In genomic region chr14:99044718-99045117, GRCm38 (mm10) we compare ENCODE assay signal across 8 mouse cellular contexts. TPM values are rescaled to one million over a fixed set of nuclear protein-coding genes. Genes with fewer than 3 reads are reported as not detected.
A peak's percentile ranks its signal among the peaks of the same experiment; 100 is the strongest.
DNase-seq lines count a peak whose midpoint lies in the region; ATAC-seq and TF ChIP-seq lines count a peak whose summit lies in the region.
"Had no signal": no experiment of that assay in that cellular context is flagged by ENCODE, and none has a peak within 500 bp of the region (broad histone marks: within the 10 kb centered on the region; RNA-seq: fewer than 3 reads in every experiment).

No protein-coding gene starts in this region.

- H3K27ac ChIP-seq in lung, postnatal 0 days (ENCODE audit: low read length) = no peak overlapping the region
- H3K27ac ChIP-seq in embryonic fibroblast, embryonic 13.5 days (ENCODE audit: insufficient read depth, low read length) = no peak overlapping the region
- no peak overlapping the region for H3K27ac ChIP-seq in limb, embryonic 13.5 days
- H3K27ac ChIP-seq in stomach, embryonic 15.5 days = no peak overlapping the region

- WGBS in lung, postnatal 0 days = 3% methylated on average over 5 of the region's 5 CpGs
- 9% methylated on average over 5 of the region's 5 CpGs for WGBS in limb, embryonic 13.5 days
- 6% methylated on average over 5 of the region's 5 CpGs for WGBS in stomach, embryonic 15.5 days

- TF ChIP-seq EP300 in lung, postnatal 0 days (IDR thresholded peaks at IDR 0.05) = no peak

- ATAC-seq in lung, postnatal 0 days = no peak
- no peak for ATAC-seq in limb, embryonic 13.5 days (ENCODE audit: low FRiP score, low read depth)
- no peak for ATAC-seq in stomach, embryonic 15.5 days (ENCODE audit: insufficient read depth, low FRiP score, low read depth)

- no peak for DNase-seq in lung, postnatal 0 days (ENCODE audit: low spot score)
- DNase-seq in lung, postnatal 14 days = no peak
- DNase-seq in layer of hippocampus, postnatal 10 days (ENCODE audit: low spot score in 2 of 2) = no peak
- no peak for DNase-seq in frontal cortex, adult 2 months (ENCODE audit: extremely low spot score in 1 of 2, low spot score in 1 of 2)
- DNase-seq: spleen, adult 18-20 months had no signal

- no peak overlapping the region for H3K9ac ChIP-seq in lung, postnatal 0 days (replicated peaks; ENCODE audit: low read depth)
- peak overlapping the region; percentile 98 for H3K9ac ChIP-seq in limb, embryonic 13.5 days
- 0 out of 2 replicates have a peak overlapping the region, but pooled peaks have one; percentile 9 for H3K9ac ChIP-seq in stomach, embryonic 15.5 days

- TF ChIP-seq POLR2A in embryonic fibroblast, embryonic 13.5 days (IDR thresholded peaks at IDR 0.05; ENCODE audit: low read depth, low read length) = no peak

- H3K9me3 ChIP-seq in lung, postnatal 0 days (ENCODE audit: low read length) = no peaks in the 10 kb centered on the region
- no peaks in the 10 kb centered on the region for H3K9me3 ChIP-seq in limb, embryonic 13.5 days
- no peaks in the 10 kb centered on the region for H3K9me3 ChIP-seq in stomach, embryonic 15.5 days

- peak overlapping the region; percentile 95; the same call in 1 of the 2 replicates for H3K4me3 ChIP-seq in lung, postnatal 0 days (ENCODE audit: low read depth, low read length)
- peak overlapping the region; percentile 84 for H3K4me3 ChIP-seq in embryonic fibroblast, embryonic 13.5 days (ENCODE audit: insufficient read depth, low read length)
- peak overlapping the region; percentile 97 for H3K4me3 ChIP-seq in limb, embryonic 13.5 days
- peak overlapping the region; percentile 96 for H3K4me3 ChIP-seq in stomach, embryonic 15.5 days (replicated peaks)

- H3K4me2 ChIP-seq in lung, postnatal 0 days (replicated peaks; ENCODE audit: low read depth, low read length) = peak overlapping the region; percentile 85
- H3K4me2 ChIP-seq in limb, embryonic 13.5 days (replicated peaks) = peak overlapping the region; percentile 76
- H3K4me2 ChIP-seq in stomach, embryonic 15.5 days = peak overlapping the region; percentile 63

- H3K4me1 ChIP-seq in lung, postnatal 0 days (ENCODE audit: insufficient read depth, low read depth, low read length) = 0 out of 2 replicates have a peak, but pooled peaks cover 2% of the 10 kb centered on the region
- H3K4me1 ChIP-seq in embryonic fibroblast, embryonic 13.5 days (ENCODE audit: control insufficient read depth, insufficient read depth, low read length) = no peaks in the 10 kb centered on the region
- H3K4me1 ChIP-seq in limb, embryonic 13.5 days = peaks cover 41% of the 10 kb centered on the region
- peaks cover 21% of the 10 kb centered on the region for H3K4me1 ChIP-seq in stomach, embryonic 15.5 days

- no peaks in the 10 kb centered on the region for H3K27me3 ChIP-seq in lung, postnatal 0 days (replicated peaks; ENCODE audit: insufficient read depth, low read length)
- H3K27me3 ChIP-seq in limb, embryonic 13.5 days = no peaks in the 10 kb centered on the region
- H3K27me3 ChIP-seq in stomach, embryonic 15.5 days (replicated peaks) = no peaks in the 10 kb centered on the region

- H3K36me3 ChIP-seq in lung, postnatal 0 days (ENCODE audit: insufficient read depth, low read length) = no peaks in the 10 kb centered on the region
- H3K36me3 ChIP-seq in limb, embryonic 13.5 days = no peaks in the 10 kb centered on the region
- H3K36me3 ChIP-seq in stomach, embryonic 15.5 days = no peaks in the 10 kb centered on the region

- no peak for TF ChIP-seq CTCF in lung, postnatal 0 days (IDR thresholded peaks at IDR 0.05)
- no peak for TF ChIP-seq CTCF in embryonic fibroblast, embryonic 13.5 days (IDR thresholded peaks at IDR 0.05; ENCODE audit: borderline replicate concordance, insufficient read depth, low read length)

RNA-seq across cellular contexts. Expression of gene Mzt1, which starts 1.2 kb away (rescaled TPM):
- 45.0 and 53.0 TPM in 2 replicates for polyA plus RNA-seq in lung, postnatal 0 days (2015; fragmentation: Nextera tagmentation; extraction: Ambion mirVana)
- polyA plus RNA-seq in embryonic fibroblast, embryonic 13.5 days (2011; ENCODE audit: insufficient read length, low read depth, missing spikeins) = 70.5 and 78.6 TPM in 2 replicates
- polyA plus RNA-seq in limb, embryonic 13.5 days (2015; fragmentation: Nextera tagmentation; extraction: Ambion mirVana) = 91.1 and 92.7 TPM in 2 replicates
- polyA plus RNA-seq in stomach, embryonic 15.5 days (2015; fragmentation: Nextera tagmentation; extraction: Ambion mirVana) = 75.0 and 76.0 TPM in 2 replicates
- 10 to 100 TPM; 50.2 to 51.7 TPM for total RNA-seq in layer of hippocampus, postnatal 10 days (2021)
- polyA plus RNA-seq in frontal cortex, adult 2 months (2012; rRNA removed) = 71.4 and 76.7 TPM in 2 replicates

RNA-seq across cellular contexts. Expression of gene Bora, which starts 1.3 kb away (rescaled TPM):
- polyA plus RNA-seq in lung, postnatal 0 days (2015; fragmentation: Nextera tagmentation; extraction: Ambion mirVana) = 8.3 and 10.3 TPM in 2 replicates
- polyA plus RNA-seq in embryonic fibroblast, embryonic 13.5 days (2011; ENCODE audit: insufficient read length, low read depth, missing spikeins) = 20.3 and 25.8 TPM in 2 replicates
- 76.7 and 79.3 TPM in 2 replicates for polyA plus RNA-seq in limb, embryonic 13.5 days (2015; fragmentation: Nextera tagmentation; extraction: Ambion mirVana)
- 57.2 and 63.8 TPM in 2 replicates for polyA plus RNA-seq in stomach, embryonic 15.5 days (2015; fragmentation: Nextera tagmentation; extraction: Ambion mirVana)
- 1 to 10 TPM; 4.0 to 5.0 TPM for total RNA-seq in layer of hippocampus, postnatal 10 days (2021)
- polyA plus RNA-seq in frontal cortex, adult 2 months (2012; rRNA removed) = 3.3 and 3.6 TPM in 2 replicates

RNA-seq across cellular contexts. Expression of gene Rpl36a-ps1, which starts 50.6 kb away (rescaled TPM):
- polyA plus RNA-seq in lung, postnatal 0 days (2015; fragmentation: Nextera tagmentation; extraction: Ambion mirVana) = 1.2 and 2.0 TPM in 2 replicates
- polyA plus RNA-seq in embryonic fibroblast, embryonic 13.5 days (2011; ENCODE audit: insufficient read length, low read depth, missing spikeins) = 7.9 and 11.7 TPM in 2 replicates
- polyA plus RNA-seq in limb, embryonic 13.5 days (2015; fragmentation: Nextera tagmentation; extraction: Ambion mirVana) = 0.77 and 1.6 TPM in 2 replicates
- 2.3 and 7.4 TPM in 2 replicates for polyA plus RNA-seq in stomach, embryonic 15.5 days (2015; fragmentation: Nextera tagmentation; extraction: Ambion mirVana)
- total RNA-seq in layer of hippocampus, postnatal 10 days (2021) = 1 to 10 TPM; 1.0 to 4.2 TPM
- polyA plus RNA-seq in frontal cortex, adult 2 months (2012; rRNA removed) = 2.4 and 3.1 TPM in 2 replicates

RNA-seq across cellular contexts. Expression of gene Pibf1, which starts 54.5 kb away (rescaled TPM):
- 11.2 and 11.6 TPM in 2 replicates for polyA plus RNA-seq in lung, postnatal 0 days (2015; fragmentation: Nextera tagmentation; extraction: Ambion mirVana)
- polyA plus RNA-seq in embryonic fibroblast, embryonic 13.5 days (2011; ENCODE audit: insufficient read length, low read depth, missing spikeins) = 16.5 and 17.0 TPM in 2 replicates
- polyA plus RNA-seq in limb, embryonic 13.5 days (2015; fragmentation: Nextera tagmentation; extraction: Ambion mirVana) = 21.8 and 22.6 TPM in 2 replicates
- 14.7 and 16.9 TPM in 2 replicates for polyA plus RNA-seq in stomach, embryonic 15.5 days (2015; fragmentation: Nextera tagmentation; extraction: Ambion mirVana)
- 10 to 100 TPM; 12.7 to 15.4 TPM for total RNA-seq in layer of hippocampus, postnatal 10 days (2021)
- polyA plus RNA-seq in frontal cortex, adult 2 months (2012; rRNA removed) = 8.2 and 8.9 TPM in 2 replicates

RNA-seq across cellular contexts. Expression of gene Dis3, which starts 54.9 kb away (rescaled TPM):
- polyA plus RNA-seq in lung, postnatal 0 days (2015; fragmentation: Nextera tagmentation; extraction: Ambion mirVana) = 8.2 and 9.3 TPM in 2 replicates
- polyA plus RNA-seq in embryonic fibroblast, embryonic 13.5 days (2011; ENCODE audit: insufficient read length, low read depth, missing spikeins) = 49.2 and 71.2 TPM in 2 replicates
- polyA plus RNA-seq in limb, embryonic 13.5 days (2015; fragmentation: Nextera tagmentation; extraction: Ambion mirVana) = 35.0 and 36.4 TPM in 2 replicates
- polyA plus RNA-seq in stomach, embryonic 15.5 days (2015; fragmentation: Nextera tagmentation; extraction: Ambion mirVana) = 25.5 and 27.8 TPM in 2 replicates
- 10 to 100 TPM; 28.1 to 29.5 TPM for total RNA-seq in layer of hippocampus, postnatal 10 days (2021)
- polyA plus RNA-seq in frontal cortex, adult 2 months (2012; rRNA removed) = 12.3 and 13.7 TPM in 2 replicates
